Mouse (Mus musculus) regulatory T cell (primary cell): ENCODE measurements around the gene Lyst.
"Not testable (repeated sequence)": the region's sequence is repeated elsewhere in the genome, so short reads cannot be mapped to it uniquely, and the experiment has no call there.

Source experiments
- in situ Hi-C: fragments of 300-600 bp; cut with MboI, MseI; formaldehyde crosslinking; loops from one replicate; pipeline ENCODE4 v1.15.1; 2025; ENCODE audit warnings: high pct_unique_total_duplicates

Lyst gene

GRCm38 (mm10) chr13:13590048-13591011, at the start of gene Lyst:
Gene Lyst, plus strand, starts transcription at chr13:13590397.
- in situ Hi-C loops = loop anchor here (25.0 kb wide), 2 partner anchors 472 to 1047 kb away; partner anchors contain the start of genes AW209491, Arid4b and Ggps1

- in situ Hi-C loops = not testable (repeated sequence)
Observed at GRCm38 (mm10) chr13:13543073-13543472, 47.1 kb upstream of the Lyst start.

- in situ Hi-C loops = no loop called here
Observed at GRCm38 (mm10) chr13:13546792-13547191, 43.4 kb upstream of the Lyst start.

GRCm38 (mm10) chr13:13547889-13548288, 42.3 kb upstream of the Lyst start:
- in situ Hi-C loops = no loop called here

DNA sequence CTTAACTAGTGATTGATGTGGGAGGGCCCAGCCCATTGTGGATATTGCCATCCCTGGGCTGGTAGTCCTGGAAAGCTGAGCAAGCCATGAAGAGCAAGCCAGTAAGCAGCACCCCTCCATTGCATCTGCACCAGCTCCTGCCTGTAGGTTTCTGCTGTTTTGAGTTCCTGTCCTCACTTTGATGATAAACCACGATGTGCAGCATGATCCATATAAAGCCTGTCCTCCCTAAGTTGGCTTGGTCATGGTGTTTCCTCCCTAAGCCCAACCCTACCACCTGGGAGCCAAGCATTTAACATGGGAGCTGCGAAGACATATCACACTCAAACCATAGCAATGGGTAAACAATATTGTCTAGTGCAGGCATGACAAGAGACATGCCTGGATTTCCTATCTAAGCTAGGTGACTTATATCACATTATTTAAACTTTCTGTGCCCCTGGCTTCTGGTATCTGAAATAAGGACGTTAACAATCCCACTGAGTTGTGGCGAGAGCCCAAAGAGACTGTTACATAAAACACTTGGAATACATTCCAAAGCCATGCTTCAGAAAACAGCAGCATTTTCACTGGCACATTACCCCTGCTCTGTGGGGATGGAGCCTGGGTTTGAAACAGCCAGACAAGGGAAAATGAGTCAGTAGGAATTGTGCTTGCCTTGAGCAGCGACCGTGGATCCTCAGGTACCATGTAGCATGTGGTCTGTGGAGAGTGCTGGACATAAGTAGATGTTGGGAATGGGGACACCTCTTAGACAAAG, 41.6 kb upstream of the Lyst start:
- in situ Hi-C loops = no loop called here

DNA sequence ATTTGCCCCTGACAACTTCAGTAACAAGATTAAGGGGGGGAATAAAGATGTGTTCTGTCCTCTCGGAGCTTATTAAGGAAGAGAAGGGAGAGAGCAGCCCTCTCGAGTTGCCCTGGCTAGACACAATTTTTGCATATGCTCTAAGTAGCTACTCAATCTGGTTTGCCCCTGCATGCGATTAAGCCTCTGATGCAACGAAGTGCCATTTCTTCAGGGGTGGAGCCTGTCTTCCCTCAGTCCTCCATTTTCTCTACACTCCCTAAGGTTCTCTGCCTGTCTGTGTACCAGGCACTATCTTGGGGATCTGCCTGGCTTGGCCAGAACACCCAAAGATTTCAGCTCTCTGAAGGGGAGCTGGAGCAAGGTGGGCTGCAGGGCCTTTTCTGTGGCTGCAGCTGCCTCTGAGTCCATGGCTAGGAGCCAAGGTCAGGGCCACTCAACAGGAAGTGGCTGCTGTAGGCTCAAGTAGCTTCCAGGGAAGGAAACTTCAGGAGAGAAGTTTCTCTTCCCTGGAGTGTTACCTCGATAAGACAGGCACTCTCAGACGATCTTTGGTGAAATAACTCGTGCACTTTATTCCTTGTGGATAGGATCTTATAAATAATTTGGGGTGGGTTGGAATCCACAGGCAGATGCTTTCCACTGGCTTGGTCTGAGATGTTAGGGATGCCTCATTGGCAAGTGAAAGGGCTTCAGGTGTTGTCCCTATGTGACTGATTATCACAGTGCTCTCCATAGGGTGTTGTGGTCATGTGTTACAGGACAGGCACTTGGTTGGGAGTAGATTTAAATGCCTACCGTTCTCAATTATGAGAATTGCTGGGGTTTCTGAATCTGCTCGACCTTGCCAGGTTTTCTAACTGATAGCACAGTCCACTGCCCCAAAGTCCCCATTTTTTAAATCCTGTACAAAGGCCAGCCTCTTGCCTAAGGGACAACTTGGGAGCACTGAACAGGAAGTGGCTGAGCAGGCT, 40.2 kb upstream of the Lyst start:
- in situ Hi-C loops = no loop called here

- in situ Hi-C loops = no loop called here
Observed at GRCm38 (mm10) chr13:13552020-13552419, 38.2 kb upstream of the Lyst start.

DNA sequence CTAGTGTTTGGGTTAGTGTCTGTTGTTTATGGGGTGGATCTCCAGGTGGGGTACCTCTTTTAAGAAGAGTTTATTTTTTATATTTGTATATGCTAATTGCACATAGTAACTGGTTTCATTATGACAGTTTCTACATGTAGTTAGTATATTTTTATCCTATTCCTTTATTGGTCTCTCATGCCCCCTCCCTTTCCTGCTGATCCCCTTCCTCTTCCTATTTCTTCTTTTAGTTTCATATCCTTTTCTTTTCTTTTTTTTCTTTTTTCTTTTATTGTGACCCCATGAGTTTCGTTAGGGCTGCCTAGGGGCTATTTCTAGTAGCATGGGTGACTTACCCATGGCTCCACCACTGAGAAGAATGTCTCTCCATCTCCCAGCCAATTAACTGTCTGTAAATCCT, 36.5 kb upstream of the Lyst start:
- in situ Hi-C loops = no loop called here

DNA sequence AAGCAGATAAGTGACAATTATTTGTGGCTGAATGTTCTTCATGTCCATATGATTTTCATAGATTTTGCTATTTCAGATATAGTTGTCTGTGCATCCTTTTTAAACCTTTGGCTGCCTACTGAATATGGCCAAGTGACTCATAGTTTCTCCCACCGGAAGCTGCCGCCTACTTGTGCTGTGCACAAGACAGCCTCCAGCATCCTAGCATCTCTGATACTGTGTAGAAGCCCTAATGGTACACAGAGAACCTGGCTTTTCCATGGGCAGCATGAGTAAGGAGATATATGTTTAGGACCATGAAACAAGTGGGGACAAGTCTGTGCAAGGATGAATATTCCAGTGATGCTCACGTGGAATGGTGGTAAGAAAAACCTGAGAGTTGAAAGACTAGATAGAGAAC, 35.0 kb upstream of the Lyst start:
- in situ Hi-C loops = no loop called here

DNA sequence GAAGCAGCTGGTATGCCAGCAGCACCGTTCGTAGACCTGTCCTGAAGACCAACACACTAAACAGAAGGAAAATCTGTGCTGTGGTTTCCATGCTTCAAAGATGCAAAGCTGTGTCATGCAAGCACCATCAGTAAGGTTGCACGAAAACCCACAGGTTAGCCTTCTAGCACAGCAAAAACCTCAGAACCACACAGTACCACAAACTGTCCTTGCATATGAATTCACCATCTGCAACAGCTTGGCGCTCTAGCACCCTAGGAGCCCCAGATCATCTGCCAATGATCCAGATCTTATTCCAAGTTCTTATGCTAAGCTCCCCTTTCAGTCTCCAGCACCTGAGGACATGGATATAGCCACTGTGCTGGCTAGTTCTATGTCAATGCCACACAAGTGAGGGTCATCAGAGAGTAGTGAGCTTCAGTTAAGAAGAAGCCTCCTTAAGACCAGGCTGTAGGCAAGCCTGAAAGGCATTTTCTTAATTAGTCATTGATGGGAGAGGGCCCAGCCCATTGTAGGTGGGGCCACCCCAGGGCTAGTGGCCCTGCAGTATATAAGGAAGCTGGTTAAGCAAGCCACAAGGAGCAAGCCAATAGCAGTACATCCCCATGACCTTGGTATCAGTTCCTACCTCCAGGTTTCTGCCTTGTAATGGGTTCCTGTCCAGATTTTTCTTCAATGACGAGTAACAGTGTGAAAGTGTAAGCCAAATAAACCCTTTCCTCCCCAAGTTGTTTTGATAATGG, 33.0 kb upstream of the Lyst start:
- in situ Hi-C loops = no loop called here

- in situ Hi-C loops = no loop called here
Observed at GRCm38 (mm10) chr13:13558251-13558650, 31.9 kb upstream of the Lyst start.

- in situ Hi-C loops = no loop called here
Observed at GRCm38 (mm10) chr13:13558900-13559299, 31.3 kb upstream of the Lyst start.

DNA sequence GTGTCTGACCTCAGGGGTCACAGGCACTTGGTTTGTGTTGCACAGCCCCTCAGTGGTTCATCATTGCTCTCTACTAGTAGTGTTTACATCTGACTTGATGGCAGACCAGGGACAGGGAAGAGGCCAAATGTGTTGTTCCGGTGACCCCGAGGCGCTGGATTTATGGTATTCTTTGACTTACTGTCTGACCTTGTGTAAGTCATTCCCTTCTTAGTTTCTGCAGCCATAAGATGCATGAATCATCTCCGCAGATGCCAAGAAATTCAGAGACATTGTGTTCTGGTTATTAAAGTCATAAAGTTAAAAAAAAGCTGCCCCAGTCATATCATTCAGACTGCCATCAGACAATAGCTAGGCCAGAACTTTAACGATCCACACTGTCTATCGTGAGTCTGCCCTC, 27.6 kb upstream of the Lyst start:
- in situ Hi-C loops = no loop called here

DNA sequence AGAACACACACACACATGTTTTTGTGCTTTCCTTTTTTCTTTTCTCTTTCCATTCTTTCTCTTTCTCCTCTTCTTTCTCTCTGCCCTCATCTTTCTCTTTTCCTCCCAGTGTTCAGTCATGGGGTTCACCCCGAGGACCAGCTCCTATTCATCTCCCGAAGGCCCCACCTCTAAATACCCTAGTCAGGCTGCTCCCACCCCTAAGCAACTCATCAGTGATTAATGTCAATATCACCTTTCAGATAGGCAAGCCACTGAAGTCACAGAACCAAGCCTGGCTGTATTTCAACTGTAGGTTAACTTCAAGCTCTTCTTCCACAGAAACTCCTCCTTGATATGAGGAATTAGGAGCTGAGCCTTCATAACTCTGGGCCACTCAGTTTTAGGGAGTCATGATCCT, 26.1 kb upstream of the Lyst start:
- in situ Hi-C loops = no loop called here

- in situ Hi-C loops = no loop called here
Observed at GRCm38 (mm10) chr13:13564541-13564940, 25.7 kb upstream of the Lyst start.

DNA sequence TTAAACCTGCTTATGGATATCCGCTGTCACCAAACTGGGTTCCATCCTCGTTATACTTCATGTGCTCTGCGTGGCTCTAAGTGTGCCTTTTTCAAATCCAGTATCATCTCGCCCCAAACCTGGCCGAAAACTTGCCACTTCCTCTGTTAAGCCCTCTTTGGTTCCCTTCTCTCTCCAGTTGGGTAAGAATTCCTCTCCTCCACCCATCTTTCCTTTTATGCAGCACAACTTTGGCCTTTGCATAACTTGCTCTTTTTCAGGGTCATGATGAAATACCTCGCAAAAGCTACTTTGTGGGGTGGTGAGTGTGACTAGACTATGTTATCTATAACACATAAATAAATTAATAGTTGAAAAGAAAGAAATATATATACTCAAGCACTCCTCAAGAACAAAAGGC, 22.6 kb upstream of the Lyst start:
- in situ Hi-C loops = no loop called here

DNA sequence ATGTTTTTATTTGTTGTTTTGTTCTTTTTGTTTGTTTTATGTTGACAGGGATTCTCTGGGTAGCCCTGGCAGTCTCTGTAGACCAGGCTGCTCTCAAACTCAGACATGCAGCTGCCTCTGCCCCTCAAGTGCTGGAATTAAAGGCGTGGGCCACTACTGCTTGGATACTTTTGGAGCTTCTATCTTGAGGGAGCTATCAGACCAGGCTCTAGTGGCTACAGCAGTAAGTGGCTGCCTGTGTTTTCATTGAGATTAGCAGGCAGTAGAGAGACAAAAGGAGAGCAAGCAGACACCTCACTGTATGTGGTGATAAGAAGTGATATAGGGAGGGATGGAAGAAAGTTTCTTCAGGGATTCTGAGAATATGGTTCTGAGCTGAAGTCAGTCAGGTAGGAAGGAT, 21.4 kb upstream of the Lyst start:
- in situ Hi-C loops = no loop called here

GRCm38 (mm10) chr13:13569603-13570002, 20.6 kb upstream of the Lyst start:
- in situ Hi-C loops = no loop called here

- in situ Hi-C loops = no loop called here
Observed at GRCm38 (mm10) chr13:13572060-13572835, 17.9 kb upstream of the Lyst start.

DNA sequence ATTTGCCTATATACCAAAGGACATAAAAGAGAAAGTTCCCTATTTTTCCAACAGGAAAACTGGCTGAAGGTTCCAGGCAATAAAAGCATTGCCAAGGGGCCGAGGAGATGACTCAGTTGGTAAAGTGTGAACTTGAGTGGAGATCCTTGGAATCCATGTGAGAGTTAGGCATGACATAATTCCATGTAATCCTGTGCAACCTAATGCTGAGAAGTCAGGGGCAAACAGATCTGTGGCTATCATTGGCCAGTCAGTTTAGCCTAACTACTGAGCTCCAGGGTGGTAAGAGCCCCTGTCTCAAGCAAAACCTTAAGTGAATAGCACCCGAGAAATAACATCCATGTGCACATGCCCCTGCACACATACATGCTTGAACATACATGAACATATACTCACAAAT, 17.3 kb upstream of the Lyst start:
- in situ Hi-C loops = no loop called here
